Mouse (Mus musculus): Measurements from ENCODE around the gene Cela1. TPM values are rescaled to one million over a fixed set of nuclear protein-coding genes. Genes with fewer than 3 reads are reported as not detected.
A peak's percentile ranks its signal among the peaks of the same experiment; 100 is the strongest.

Gene Cela1
- polyA plus RNA-seq, 1 experiment from 2014 or later = 250 TPM

DNA sequence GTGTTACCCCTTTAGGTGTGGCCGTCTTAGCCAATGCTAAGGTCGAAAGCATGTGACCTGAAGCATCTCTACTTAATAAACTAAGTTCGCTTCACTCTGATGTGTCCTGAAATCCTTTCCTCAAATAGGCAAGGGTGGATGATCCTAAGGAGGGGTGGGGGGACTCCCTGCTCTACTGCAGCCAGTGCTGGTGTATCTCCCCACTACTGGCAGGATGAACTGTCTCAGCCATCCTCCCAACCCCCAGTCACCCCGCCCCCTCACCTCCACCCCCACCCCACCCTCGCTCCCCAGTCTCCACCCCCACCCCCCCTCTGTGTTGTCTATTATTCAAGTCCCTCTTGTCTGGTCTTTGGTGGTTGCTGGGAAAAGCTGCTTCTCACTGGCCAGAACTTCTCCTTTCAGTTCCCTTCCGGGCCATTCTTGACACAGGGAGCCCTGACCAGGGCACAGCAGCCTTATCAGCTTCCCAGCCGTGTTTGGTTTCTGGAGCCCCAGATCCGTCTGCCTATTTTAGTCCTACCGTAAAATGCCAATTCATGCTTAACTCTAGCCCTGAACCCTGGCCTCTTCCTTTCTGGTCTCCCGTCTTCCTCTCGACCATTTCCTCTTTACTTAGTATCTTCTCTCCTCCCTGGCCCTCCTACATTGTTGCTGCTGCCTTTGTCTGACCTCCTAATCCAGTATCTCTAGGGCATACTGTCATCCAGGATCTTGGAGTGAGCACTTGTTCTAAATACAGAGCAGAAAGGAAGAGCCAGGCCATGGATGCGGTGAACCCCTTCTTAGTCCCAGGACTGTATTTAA is 13.9 kb downstream of the Cela1 start:
- no peak for ATAC-seq (ENCODE audit: insufficient read depth, low FRiP score)
- peak overlapping the region; percentile 32; the same call in 1 of the 2 replicates for H3K27ac ChIP-seq (ENCODE audit: low read length)
- 51% methylated on average over 11 of the region's 12 CpGs for WGBS

DNA sequence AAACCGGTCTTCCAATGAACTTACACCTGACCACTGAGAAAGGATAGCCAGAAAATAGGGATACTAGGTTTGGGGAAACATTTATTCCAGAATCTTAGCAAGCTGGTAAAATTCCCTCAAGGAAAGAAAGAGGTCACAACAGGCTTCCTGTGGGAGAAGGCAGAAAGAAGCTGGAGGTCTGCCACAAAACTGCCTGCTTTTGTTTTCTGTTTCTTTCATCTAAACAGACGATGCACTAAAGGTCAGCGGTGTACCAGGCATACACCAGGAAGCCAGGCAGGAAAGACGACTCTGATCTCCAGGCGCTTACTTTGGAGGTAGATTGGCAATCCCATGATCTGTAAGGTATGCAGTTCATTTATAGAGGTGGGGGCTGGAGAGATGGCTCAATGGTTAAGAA is 16.9 kb downstream of the Cela1 start:
- no peak overlapping the region for H3K4me2 ChIP-seq (ENCODE audit: low read depth, low read length)
- peaks cover 8% of the 10 kb centered on the region; the same call in 1 of the 2 replicates for H3K4me1 ChIP-seq (ENCODE audit: control insufficient read depth, insufficient read depth, low read length)
- H3K9ac ChIP-seq (ENCODE audit: low read length) = no peak overlapping the region
- 85% methylated on average over 5 of the region's 5 CpGs for WGBS
- H3K36me3 ChIP-seq (ENCODE audit: control insufficient read depth, insufficient read depth, low read length) = no peaks in the 10 kb centered on the region
- no peak overlapping the region for H3K4me3 ChIP-seq (replicated peaks; ENCODE audit: low read length)
- H3K27me3 ChIP-seq (ENCODE audit: control insufficient read depth, insufficient read depth, low read length) = no peaks in the 10 kb centered on the region
- H3K27ac ChIP-seq (ENCODE audit: low read length) = no peak overlapping the region
- H3K9me3 ChIP-seq (replicated peaks; ENCODE audit: control insufficient read depth, low read length) = no peaks in the 10 kb centered on the region
- no peak for ATAC-seq (ENCODE audit: insufficient read depth, low FRiP score)

More for the DNA sequence above, 13.9 kb downstream of the Cela1 start:
- H3K4me3 ChIP-seq (replicated peaks; ENCODE audit: low read length) = no peak overlapping the region
- H3K27me3 ChIP-seq (ENCODE audit: control insufficient read depth, insufficient read depth, low read length) = no peaks in the 10 kb centered on the region
- H3K9ac ChIP-seq (ENCODE audit: low read length) = no peak overlapping the region
- H3K4me1 ChIP-seq (ENCODE audit: control insufficient read depth, insufficient read depth, low read length) = no peaks in the 10 kb centered on the region
- no peak overlapping the region for H3K4me2 ChIP-seq (ENCODE audit: low read depth, low read length)
- H3K9me3 ChIP-seq (replicated peaks; ENCODE audit: control insufficient read depth, low read length) = no peaks in the 10 kb centered on the region
- H3K36me3 ChIP-seq (ENCODE audit: control insufficient read depth, insufficient read depth, low read length) = no peaks in the 10 kb centered on the region

DNA sequence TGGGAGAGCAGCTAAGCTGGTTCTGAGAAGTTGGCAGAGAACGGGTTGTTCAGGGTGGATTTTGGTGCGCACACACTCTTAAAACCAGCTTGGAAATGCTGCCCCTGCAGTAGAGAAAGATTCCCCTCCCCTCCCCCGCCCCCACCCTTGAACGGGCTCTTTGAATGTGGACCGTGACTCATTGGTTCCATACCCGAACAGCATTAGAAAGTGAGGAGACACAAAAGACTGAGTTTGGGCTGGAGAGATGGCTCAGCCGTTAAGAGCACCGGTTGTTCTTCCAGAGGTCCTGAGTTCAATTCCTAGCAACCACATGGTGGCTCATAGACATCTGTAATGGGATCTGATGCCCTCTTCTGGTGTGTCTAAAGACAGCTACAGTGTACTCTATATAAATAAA is 17.7 kb downstream of the Cela1 start:
- ATAC-seq (ENCODE audit: insufficient read depth, low FRiP score) = no peak
- Histone ChIP-seq H3K27me3 (ENCODE audit: control insufficient read depth, insufficient read depth, low read length) (no peaks in the 10 kb centered on the region), H3K4me2 (ENCODE audit: low read depth, low read length) (no peak overlapping the region), H3K9me3 (replicated peaks; ENCODE audit: control insufficient read depth, low read length) (no peaks in the 10 kb centered on the region), H3K36me3 (ENCODE audit: control insufficient read depth, insufficient read depth, low read length) (no peaks in the 10 kb centered on the region), H3K27ac (ENCODE audit: low read length) (no peak overlapping the region), H3K4me3 (replicated peaks; ENCODE audit: low read length) (no peak overlapping the region), H3K9ac (ENCODE audit: low read length) (no peak overlapping the region), H3K4me1 (ENCODE audit: control insufficient read depth, insufficient read depth, low read length) (peaks cover 10% of the 10 kb centered on the region; the same call in 1 of the 2 replicates)
- 81% methylated on average over 8 of the region's 8 CpGs for WGBS

DNA sequence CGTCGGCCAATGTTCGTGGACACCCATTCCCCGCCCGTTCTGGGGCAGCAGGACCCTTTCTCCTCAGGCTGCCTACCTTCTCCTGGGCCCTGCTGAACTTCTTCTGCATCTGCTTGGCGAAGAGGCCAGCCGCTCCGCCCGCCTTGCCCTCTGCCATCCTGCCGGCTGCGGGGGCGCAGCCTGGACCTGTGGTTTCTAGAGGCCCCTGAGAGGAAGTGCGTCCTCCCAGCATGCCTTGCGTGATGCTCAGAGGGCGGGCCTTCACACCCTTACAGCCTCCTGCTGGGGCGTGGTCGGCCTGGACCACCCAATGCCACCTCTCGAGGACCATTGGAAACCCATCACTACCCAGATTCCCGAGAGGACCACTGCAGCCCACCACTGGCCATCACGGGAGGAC is 18.4 kb downstream of the Cela1 start, which contains the start of gene Bin2:
Gene Bin2, minus strand, starts transcription at position 217 of the 400 bp plus-strand sequence.
- Histone ChIP-seq H3K4me3 (replicated peaks; ENCODE audit: low read length) (peak within 1 kb of the TSS; percentile 18), H3K4me2 (ENCODE audit: low read depth, low read length) (no peak within 1 kb of the TSS), H3K4me1 (ENCODE audit: control insufficient read depth, insufficient read depth, low read length) (peaks cover 10% of the 10 kb centered on the region; the same call in 1 of the 2 replicates), H3K36me3 (ENCODE audit: control insufficient read depth, insufficient read depth, low read length) (no peaks in the 10 kb centered on the region), H3K27me3 (ENCODE audit: control insufficient read depth, insufficient read depth, low read length) (no peaks in the 10 kb centered on the region), H3K27ac (ENCODE audit: low read length) (no peak within 1 kb of the TSS), H3K9ac (ENCODE audit: low read length) (no peak within 1 kb of the TSS), H3K9me3 (replicated peaks; ENCODE audit: control insufficient read depth, low read length) (no peaks in the 10 kb centered on the region)
- 81% methylated on average over 20 of the region's 20 CpGs for WGBS
- no peak for ATAC-seq (ENCODE audit: insufficient read depth, low FRiP score)

DNA sequence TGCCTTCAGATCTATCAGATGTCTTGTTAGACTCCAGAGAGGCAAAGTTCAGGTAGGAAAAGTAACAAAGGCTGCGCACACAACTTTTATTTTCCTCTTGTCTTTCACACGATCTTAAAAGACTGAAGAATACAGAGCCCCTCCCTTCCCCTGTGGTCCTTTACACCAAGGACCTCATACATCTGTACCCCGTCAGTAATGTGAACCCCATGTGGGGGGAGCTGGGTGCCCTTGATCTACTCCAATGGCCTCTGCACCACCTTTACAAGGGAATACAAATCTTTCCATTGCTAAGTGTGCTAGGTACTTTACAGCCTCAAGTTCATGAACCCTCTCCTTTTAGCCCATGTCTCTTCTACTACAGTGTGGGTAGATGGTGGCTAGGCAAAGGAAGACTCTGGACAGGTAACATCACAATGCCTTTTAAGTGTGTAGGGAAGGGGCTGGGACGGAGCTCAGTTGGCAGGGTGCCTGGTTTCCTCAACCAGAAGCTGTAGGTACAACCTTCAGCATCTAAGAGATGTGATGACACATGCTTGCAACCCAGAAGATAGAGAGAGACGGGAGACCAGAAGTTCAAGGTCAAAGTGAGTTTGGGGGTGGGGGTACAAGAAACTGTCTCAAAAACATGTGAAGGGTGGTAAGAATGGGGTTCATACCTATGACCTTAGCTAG is 19.7 kb downstream of the Cela1 start:
- no peaks in the 10 kb centered on the region for H3K9me3 ChIP-seq (replicated peaks; ENCODE audit: control insufficient read depth, low read length)
- no peak overlapping the region for H3K4me3 ChIP-seq (replicated peaks; ENCODE audit: low read length)
- H3K9ac ChIP-seq (ENCODE audit: low read length) = no peak overlapping the region
- H3K4me2 ChIP-seq (ENCODE audit: low read depth, low read length) = no peak overlapping the region
- H3K27me3 ChIP-seq (ENCODE audit: control insufficient read depth, insufficient read depth, low read length) = no peaks in the 10 kb centered on the region
- WGBS = 77% methylated on average over 5 of the region's 5 CpGs
- H3K27ac ChIP-seq (ENCODE audit: low read length) = no peak overlapping the region
- ATAC-seq (ENCODE audit: insufficient read depth, low FRiP score) = no peak
- H3K36me3 ChIP-seq (ENCODE audit: control insufficient read depth, insufficient read depth, low read length) = no peaks in the 10 kb centered on the region
- H3K4me1 ChIP-seq (ENCODE audit: control insufficient read depth, insufficient read depth, low read length) = peaks cover 16% of the 10 kb centered on the region; the same call in 1 of the 2 replicates

DNA sequence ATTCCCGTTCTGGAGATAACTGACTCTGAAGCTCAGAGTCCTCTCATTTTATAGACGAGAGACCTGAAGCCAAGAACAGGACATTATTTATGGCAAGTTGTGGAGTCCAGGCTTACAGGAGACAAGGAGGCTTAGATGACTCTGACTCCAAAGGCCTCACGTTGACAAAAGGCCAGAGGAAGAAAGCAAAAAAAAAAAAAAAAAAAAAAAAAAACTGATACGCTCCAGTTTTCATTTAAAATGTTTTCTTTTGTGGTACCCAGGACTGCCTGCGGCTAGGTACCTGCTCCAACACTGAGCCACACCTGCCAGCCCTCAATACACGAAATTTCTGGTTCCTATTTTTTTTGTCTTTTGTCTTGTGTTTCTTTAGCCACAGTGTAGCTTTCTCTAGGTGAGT is 20.3 kb downstream of the Cela1 start:
- Histone ChIP-seq H3K9ac (ENCODE audit: low read length) (0 out of 2 replicates have a peak overlapping the region, but pooled peaks have one; percentile 7), H3K4me1 (ENCODE audit: control insufficient read depth, insufficient read depth, low read length) (peaks cover 16% of the 10 kb centered on the region; the same call in 1 of the 2 replicates), H3K27ac (ENCODE audit: low read length) (no peak overlapping the region), H3K27me3 (ENCODE audit: control insufficient read depth, insufficient read depth, low read length) (no peaks in the 10 kb centered on the region), H3K9me3 (replicated peaks; ENCODE audit: control insufficient read depth, low read length) (no peaks in the 10 kb centered on the region), H3K4me3 (replicated peaks; ENCODE audit: low read length) (no peak overlapping the region), H3K36me3 (ENCODE audit: control insufficient read depth, insufficient read depth, low read length) (no peaks in the 10 kb centered on the region), H3K4me2 (ENCODE audit: low read depth, low read length) (0 out of 2 replicates have a peak overlapping the region, but pooled peaks have one; percentile 14)
- no peak for ATAC-seq (ENCODE audit: insufficient read depth, low FRiP score)
- WGBS = 53% methylated on average over 6 of the region's 6 CpGs

DNA sequence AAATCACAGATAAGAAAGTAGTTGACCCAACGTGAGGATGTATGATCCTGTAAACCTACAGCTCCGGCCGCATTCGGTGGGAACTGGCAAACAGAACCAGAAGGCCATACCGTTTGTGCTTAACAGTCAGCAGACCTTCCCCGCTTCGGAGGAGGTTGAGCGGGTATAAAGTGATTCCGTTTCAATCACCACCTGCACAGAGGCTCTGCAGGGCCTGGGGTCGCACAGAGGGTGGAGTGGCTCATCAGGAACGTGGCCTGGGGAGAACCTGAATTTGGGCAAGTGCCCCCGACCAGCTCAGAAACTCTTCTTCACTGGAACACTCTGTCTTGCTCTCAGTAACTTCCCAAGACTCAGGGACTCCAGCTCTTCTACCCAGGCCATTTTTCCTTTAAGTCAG is 20.9 kb downstream of the Cela1 start:
- H3K27ac ChIP-seq (ENCODE audit: low read length) = peak overlapping the region; percentile 28; the same call in 1 of the 2 replicates
- WGBS = 30% methylated on average over 12 of the region's 12 CpGs
- no peak for ATAC-seq (ENCODE audit: insufficient read depth, low FRiP score)
- H3K9me3 ChIP-seq (replicated peaks; ENCODE audit: control insufficient read depth, low read length) = no peaks in the 10 kb centered on the region
- H3K36me3 ChIP-seq (ENCODE audit: control insufficient read depth, insufficient read depth, low read length) = no peaks in the 10 kb centered on the region
- H3K4me1 ChIP-seq (ENCODE audit: control insufficient read depth, insufficient read depth, low read length) = peaks cover 16% of the 10 kb centered on the region; the same call in 1 of the 2 replicates
- peak overlapping the region; percentile 14; the same call in 1 of the 2 replicates for H3K4me2 ChIP-seq (ENCODE audit: low read depth, low read length)
- no peaks in the 10 kb centered on the region for H3K27me3 ChIP-seq (ENCODE audit: control insufficient read depth, insufficient read depth, low read length)
- no peak overlapping the region for H3K4me3 ChIP-seq (replicated peaks; ENCODE audit: low read length)
- H3K9ac ChIP-seq (ENCODE audit: low read length) = 0 out of 2 replicates have a peak overlapping the region, but pooled peaks have one; percentile 7

DNA sequence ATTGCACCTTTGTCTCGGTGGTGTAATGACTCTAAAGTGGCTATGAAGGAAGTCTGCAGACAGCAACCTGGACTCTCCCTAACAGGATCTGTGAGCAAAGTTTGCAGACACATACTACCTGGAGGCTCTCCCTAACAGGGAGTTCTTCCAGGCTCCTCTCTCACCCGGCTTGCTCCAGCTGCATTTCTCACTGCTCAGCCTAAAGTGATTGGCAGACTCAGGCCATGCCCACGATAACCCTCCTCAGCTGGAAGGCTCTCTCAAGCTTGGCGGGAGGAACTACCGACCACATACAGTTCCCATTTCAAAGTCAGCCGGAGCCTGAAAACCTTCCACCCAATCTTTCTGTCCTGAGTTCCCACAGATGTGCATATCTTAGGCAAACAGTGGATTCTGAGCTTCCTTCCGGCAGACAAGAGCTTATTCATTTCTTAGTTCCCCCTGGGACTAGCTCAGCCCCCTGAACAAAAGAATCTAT is 21.5 kb downstream of the Cela1 start:
- no peak overlapping the region for H3K4me3 ChIP-seq (replicated peaks; ENCODE audit: low read length)
- no peaks in the 10 kb centered on the region for H3K27me3 ChIP-seq (ENCODE audit: control insufficient read depth, insufficient read depth, low read length)
- 3% methylated on average over 7 of the region's 7 CpGs for WGBS
- H3K27ac ChIP-seq (ENCODE audit: low read length) = 0 out of 2 replicates have a peak overlapping the region, but pooled peaks have one; percentile 1
- H3K9me3 ChIP-seq (replicated peaks; ENCODE audit: control insufficient read depth, low read length) = no peaks in the 10 kb centered on the region
- no peak overlapping the region for H3K4me2 ChIP-seq (ENCODE audit: low read depth, low read length)
- H3K36me3 ChIP-seq (ENCODE audit: control insufficient read depth, insufficient read depth, low read length) = no peaks in the 10 kb centered on the region
- peaks cover 16% of the 10 kb centered on the region; the same call in 1 of the 2 replicates for H3K4me1 ChIP-seq (ENCODE audit: control insufficient read depth, insufficient read depth, low read length)
- no peak overlapping the region for H3K9ac ChIP-seq (ENCODE audit: low read length)
- ATAC-seq (ENCODE audit: insufficient read depth, low FRiP score) = no peak
